Mouse (Mus musculus) intestine, postnatal 0 days (tissue): Measurements from ENCODE around the gene Endou. TPM values are rescaled to one million over a fixed set of nuclear protein-coding genes. Genes with fewer than 3 reads are reported as not detected.

Experiments
- ATAC-seq: fragments of 200-750 bp; cut with Nextera tagmentation; 2 replicates; pipeline ENCODE4 v1.8.0; 2017; ENCODE audit warnings: mild to moderate bottlenecking, moderate TSS enrichment, moderate library complexity
- H3K27ac ChIP-seq: fragments of 300-500 bp; sonication (generic); 2 replicates; pipeline ENCODE4 v1.5.1; 2014; ENCODE audit warnings: mild to moderate bottlenecking, low read depth, low read length, moderate library complexity
- H3K27me3 ChIP-seq: fragments of 300-500 bp; sonication (generic); replicated peaks from 2 replicates; pipeline ENCODE4 v1.6.1; 2014; ENCODE audit warnings: low read length, mixed read lengths; ENCODE audit not compliant: control insufficient read depth, insufficient read depth
- H3K36me3 ChIP-seq: fragments of 300-500 bp; sonication (generic); 2 replicates; pipeline ENCODE4 v1.6.1; 2014; ENCODE audit warnings: mild to moderate bottlenecking, moderate library complexity; ENCODE audit not compliant: control insufficient read depth, insufficient read depth
- H3K4me1 ChIP-seq: fragments of 300-500 bp; sonication (generic); replicated peaks from 2 replicates; pipeline ENCODE4 v1.6.1; 2014; ENCODE audit warnings: antibody characterized with exemption, low read length, mixed read lengths; ENCODE audit not compliant: control insufficient read depth, insufficient read depth
- H3K4me2 ChIP-seq: fragments of 300-500 bp; sonication (generic); replicated peaks from 2 replicates; pipeline ENCODE4 v1.6.1; 2014; ENCODE audit warnings: low read depth, mild to moderate bottlenecking, moderate library complexity
- H3K4me3 ChIP-seq: fragments of 300-500 bp; sonication (generic); 2 replicates; pipeline ENCODE4 v1.5.1; 2014; ENCODE audit warnings: low read depth, low read length
- H3K9ac ChIP-seq: fragments of 300-500 bp; sonication (generic); 2 replicates; pipeline ENCODE4 v1.6.1; 2014; ENCODE audit warnings: mild to moderate bottlenecking, low read depth, low read length
- H3K9me3 ChIP-seq: fragments of 300-500 bp; sonication (generic); 2 replicates; pipeline ENCODE4 v1.6.1; 2016; ENCODE audit warnings: mixed run types; ENCODE audit not compliant: control insufficient read depth
- CTCF ChIP-seq: sonication (generic); IDR thresholded peaks from 2 replicates; pipeline ENCODE4 v1.5.1; 2016; ENCODE audit warnings: low read depth, mild to moderate bottlenecking, control low read depth, antibody characterized with exemption, moderate library complexity
- WGBS: fragments of 180-500 bp; shearing (Covaris S2); extraction: QIAGEN DNeasy Blood & Tissue Kit; methylation state at CpG from one replicate; pipeline ENCODE4 v1.1.7; 2014; 5-methylcytosine and 5-hydroxymethylcytosine counted together
- polyA plus RNA-seq: library from polyadenylated mRNA; unstranded; fragments of >200 nt; fragmentation: Nextera tagmentation; extraction: Ambion mirVana; gene quantifications from 2 replicates; pipeline ENCODE4 v1.2.1, GENCODE M21; 2015

The Endou gene
- polyA plus RNA-seq, 1 experiment from 2014 or later: 0.40 TPM

DNA sequence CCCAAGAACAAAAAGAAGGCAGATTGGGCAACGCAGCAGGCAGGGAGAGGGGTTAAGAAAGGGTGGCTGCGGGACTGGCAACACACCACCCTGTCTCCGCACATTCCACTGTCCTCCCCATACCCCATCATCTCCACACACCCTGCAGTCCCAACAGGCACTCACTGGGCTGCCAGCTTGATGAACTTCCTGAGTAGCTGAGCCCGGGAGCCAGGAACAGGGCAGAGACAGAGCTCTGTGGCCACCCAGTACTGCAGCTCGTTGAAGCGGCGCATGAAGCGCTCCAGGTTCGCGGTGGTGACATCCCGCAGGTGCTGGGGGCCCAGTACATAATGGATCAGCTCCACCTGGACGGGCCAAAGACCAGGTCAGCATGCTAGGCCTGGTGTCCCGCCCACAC is 18.7 kb upstream of the Endou start:
- Histone ChIP-seq H3K36me3 (no peaks in the 10 kb centered on the region), H3K27me3 (no peaks in the 10 kb centered on the region), H3K4me2 (no peak overlapping the region), H3K9me3 (no peaks in the 10 kb centered on the region), H3K9ac (no peak overlapping the region), H3K4me1 (no peaks in the 10 kb centered on the region), H3K27ac (no peak overlapping the region), H3K4me3 (no peak overlapping the region)
- ATAC-seq: no peak
- WGBS: 84% methylated on average over 13 of the region's 13 CpGs
- TF ChIP-seq CTCF: no peak

DNA sequence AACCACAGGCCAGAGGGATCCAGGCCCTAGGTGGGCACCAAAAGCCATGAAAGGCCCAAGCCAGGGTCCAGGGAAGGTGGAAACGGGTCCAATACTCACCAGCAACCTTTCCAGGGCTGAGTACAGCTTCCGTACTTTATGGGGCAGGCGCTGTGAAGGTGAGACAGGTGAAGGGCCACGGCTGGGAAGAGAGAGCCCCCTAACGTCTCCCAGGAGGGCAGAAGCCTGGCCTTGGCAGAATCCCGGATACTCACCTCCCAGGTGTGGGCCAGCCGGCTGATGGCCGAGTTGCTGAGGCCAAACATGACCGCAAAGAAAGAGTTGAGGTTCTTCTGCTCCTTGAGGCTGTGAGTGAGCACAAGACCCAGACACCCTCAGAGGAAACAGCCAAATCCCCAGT is 18.3 kb upstream of the Endou start:
- 94% methylated on average over 9 of the region's 9 CpGs for WGBS

DNA sequence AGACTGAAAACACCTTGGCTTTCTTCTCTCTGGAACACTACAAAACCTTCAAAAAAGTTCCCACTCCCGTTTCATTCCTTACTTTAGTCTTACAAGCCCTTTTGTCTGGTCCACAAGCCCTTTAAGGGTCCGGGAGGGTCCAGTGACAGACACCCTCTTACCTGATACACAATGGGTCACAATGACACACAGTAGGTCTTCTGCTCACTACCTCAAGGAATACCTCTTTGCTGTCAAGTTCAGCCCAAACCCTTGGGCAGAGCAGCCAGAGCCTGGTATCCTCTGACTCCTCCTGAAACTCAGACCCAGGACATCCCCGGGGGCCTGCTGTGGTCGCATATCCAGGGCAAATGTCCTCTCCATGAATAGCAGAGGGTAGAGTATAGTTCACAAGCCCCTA is 17.8 kb upstream of the Endou start:
- TF ChIP-seq CTCF: no peak

More for the DNA sequence above, 18.3 kb upstream of the Endou start:
- Histone ChIP-seq H3K36me3 (no peaks in the 10 kb centered on the region), H3K4me1 (no peaks in the 10 kb centered on the region), H3K4me2 (no peak overlapping the region), H3K9ac (no peak overlapping the region), H3K9me3 (no peaks in the 10 kb centered on the region), H3K4me3 (no peak overlapping the region), H3K27me3 (no peaks in the 10 kb centered on the region), H3K27ac (no peak overlapping the region)
- no peak for ATAC-seq
- TF ChIP-seq CTCF: no peak

DNA sequence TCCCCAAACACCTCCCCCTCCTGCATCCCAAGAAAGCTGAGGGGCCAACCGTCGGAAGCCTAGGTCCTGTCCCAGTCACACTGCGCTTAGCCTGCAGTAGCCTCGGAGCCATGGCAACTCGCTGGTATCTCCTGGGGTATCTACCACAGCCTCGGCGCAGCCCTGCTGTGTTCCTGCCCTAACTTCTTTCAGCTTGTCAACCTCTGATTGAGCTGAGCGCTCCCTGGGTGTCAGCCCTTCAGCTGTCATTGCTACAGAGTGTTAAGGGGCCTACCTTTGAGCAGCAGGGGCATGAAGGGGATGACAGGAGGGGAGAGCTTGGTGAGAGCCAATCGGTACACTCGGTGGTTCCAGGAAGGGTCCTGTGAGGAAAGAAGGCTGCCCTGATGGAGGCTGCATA is 17.2 kb upstream of the Endou start:
- WGBS: 71% methylated on average over 10 of the region's 10 CpGs
- Histone ChIP-seq H3K4me3 (no peak overlapping the region), H3K27me3 (no peaks in the 10 kb centered on the region), H3K36me3 (no peaks in the 10 kb centered on the region), H3K27ac (no peak overlapping the region), H3K4me2 (no peak overlapping the region), H3K4me1 (no peaks in the 10 kb centered on the region), H3K9ac (no peak overlapping the region), H3K9me3 (no peaks in the 10 kb centered on the region)
- TF ChIP-seq CTCF: no peak
- ATAC-seq: no peak

More for the DNA sequence above, 17.8 kb upstream of the Endou start:
- Histone ChIP-seq H3K4me1 (no peaks in the 10 kb centered on the region), H3K4me3 (no peak overlapping the region), H3K9ac (no peak overlapping the region), H3K9me3 (no peaks in the 10 kb centered on the region), H3K27ac (no peak overlapping the region), H3K4me2 (no peak overlapping the region), H3K27me3 (no peaks in the 10 kb centered on the region), H3K36me3 (no peaks in the 10 kb centered on the region)
- ATAC-seq: no peak
- WGBS: 90% methylated on average over 4 of the region's 4 CpGs

DNA sequence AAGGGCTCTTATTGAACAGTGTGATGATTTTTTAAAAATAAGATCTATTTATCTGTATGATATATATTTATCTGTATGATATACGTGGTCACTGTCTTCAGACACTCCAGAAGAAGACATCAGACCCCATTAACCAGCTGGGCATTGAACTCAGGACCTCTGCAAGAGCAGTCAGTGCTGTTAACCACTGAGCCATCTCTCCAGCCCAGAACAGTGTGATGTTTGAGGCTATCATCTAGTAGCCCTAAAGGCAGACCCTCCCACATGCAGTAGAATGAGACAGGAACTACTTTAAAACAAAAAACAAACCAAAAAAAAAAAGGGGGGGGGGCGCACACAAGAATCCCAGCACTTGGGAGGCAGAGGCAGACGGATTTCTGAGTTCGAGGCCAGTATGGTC is 16.3 kb upstream of the Endou start:
- no peak for ATAC-seq

DNA sequence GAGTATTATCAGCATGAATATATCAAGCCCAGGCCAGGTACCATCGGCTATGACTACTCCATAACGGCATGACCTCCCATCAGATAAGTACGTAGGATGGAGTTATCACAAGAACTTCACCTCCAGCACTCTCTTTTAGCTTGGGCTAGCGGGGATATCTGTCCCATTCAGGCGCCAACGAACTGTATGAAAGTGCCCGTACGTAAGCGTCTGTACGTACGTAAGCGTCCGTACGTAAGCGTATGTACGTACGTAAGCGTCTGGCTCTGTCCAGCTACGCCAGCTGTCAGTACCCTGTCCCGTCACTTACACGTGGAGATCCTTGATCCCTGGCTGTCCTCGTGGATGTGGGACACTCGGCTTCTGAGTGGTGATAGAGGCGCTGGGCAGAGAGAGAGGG is 15.6 kb upstream of the Endou start:
- Histone ChIP-seq H3K4me3 (no peak overlapping the region), H3K27me3 (no peaks in the 10 kb centered on the region), H3K27ac (no peak overlapping the region), H3K4me1 (no peaks in the 10 kb centered on the region), H3K9me3 (no peaks in the 10 kb centered on the region), H3K36me3 (no peaks in the 10 kb centered on the region), H3K9ac (no peak overlapping the region), H3K4me2 (no peak overlapping the region)
- WGBS: 94% methylated on average over 24 of the region's 24 CpGs
- TF ChIP-seq CTCF: no peak
- no peak for ATAC-seq

More for the DNA sequence above, 16.3 kb upstream of the Endou start:
- no peaks in the 10 kb centered on the region for H3K4me1 ChIP-seq
- H3K27ac ChIP-seq: no peak overlapping the region
- H3K36me3 ChIP-seq: no peaks in the 10 kb centered on the region
- H3K4me3 ChIP-seq: no peak overlapping the region
- H3K9ac ChIP-seq: no peak overlapping the region
- no peak overlapping the region for H3K4me2 ChIP-seq
- WGBS: 89% methylated on average over 4 of the region's 4 CpGs
- H3K9me3 ChIP-seq: no peaks in the 10 kb centered on the region
- no peak for TF ChIP-seq CTCF
- H3K27me3 ChIP-seq: no peaks in the 10 kb centered on the region

DNA sequence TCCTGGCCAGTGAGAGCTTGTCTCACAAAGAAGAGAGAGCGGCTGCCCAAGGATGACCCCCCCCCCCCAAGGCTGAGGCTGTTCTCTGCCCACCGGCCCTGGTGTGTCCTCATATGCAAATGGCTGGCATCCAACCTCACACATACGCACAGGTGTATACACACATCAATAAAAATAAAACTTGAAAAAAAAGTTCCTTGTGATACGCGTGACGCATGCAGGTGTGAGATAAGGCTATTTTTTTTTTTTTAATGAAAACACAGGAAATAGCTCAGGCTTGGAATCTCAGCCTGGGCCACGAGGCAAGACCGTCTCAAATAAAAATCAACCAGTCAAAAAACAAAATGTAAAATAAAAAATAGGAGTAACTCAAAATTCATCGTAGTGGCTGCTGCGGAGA is 15.1 kb upstream of the Endou start:
- TF ChIP-seq CTCF: no peak
- Histone ChIP-seq H3K9ac (no peak overlapping the region), H3K4me1 (no peaks in the 10 kb centered on the region), H3K27me3 (no peaks in the 10 kb centered on the region), H3K36me3 (no peaks in the 10 kb centered on the region), H3K9me3 (no peaks in the 10 kb centered on the region), H3K27ac (no peak overlapping the region), H3K4me2 (no peak overlapping the region), H3K4me3 (no peak overlapping the region)
- WGBS: 85% methylated on average over 10 of the region's 10 CpGs
- ATAC-seq: no peak
